Mouse (Mus musculus): Measurements from ENCODE around the gene Zbtb7b. TPM values are rescaled to one million over a fixed set of nuclear protein-coding genes. Genes with fewer than 3 reads are reported as not detected.
A peak's percentile ranks its signal among the peaks of the same experiment; 100 is the strongest.

The Zbtb7b gene
- polyA plus RNA-seq (2015; fragmentation: Nextera tagmentation; extraction: Ambion mirVana) = 0.51 and 0.77 TPM in 2 replicates

- Histone ChIP-seq H3K36me3 (ENCODE audit: control insufficient read depth, insufficient read depth) (no peaks in the 10 kb centered on the region), H3K27ac (ENCODE audit: low read length) (peak within 1 kb of the TSS; percentile 29), H3K4me1 (replicated peaks; ENCODE audit: control insufficient read depth, insufficient read depth, low read length) (peaks cover 55% of the 10 kb centered on the region), H3K9me3 (ENCODE audit: control insufficient read depth, low read length) (no peaks in the 10 kb centered on the region), H3K9ac (replicated peaks; ENCODE audit: low read depth, low read length) (peak within 1 kb of the TSS; percentile 47), H3K4me2 (ENCODE audit: low read length) (peak within 1 kb of the TSS; percentile 71), H3K27me3 (replicated peaks; ENCODE audit: control insufficient read depth, insufficient read depth, low read length) (peaks cover 13% of the 10 kb centered on the region), H3K4me3 (replicated peaks; ENCODE audit: low read length) (peak within 1 kb of the TSS; percentile 40)
- under 1% methylated on average over 38 of the region's 42 CpGs for WGBS
- ATAC-seq = peak; percentile 54
Measured at GRCm38 (mm10) chr3:89394006-89394893, at the start of gene Zbtb7b. Zbtb7b (minus strand) TSS chr3:89394776.

GRCm38 (mm10) chr3:89440691-89441090 lies 46.1 kb upstream of the Zbtb7b start:
- Histone ChIP-seq H3K27ac (ENCODE audit: low read length) (no peak overlapping the region), H3K4me2 (ENCODE audit: low read length) (no peak overlapping the region), H3K9ac (replicated peaks; ENCODE audit: low read depth, low read length) (no peak overlapping the region), H3K27me3 (replicated peaks; ENCODE audit: control insufficient read depth, insufficient read depth, low read length) (no peaks in the 10 kb centered on the region), H3K4me3 (replicated peaks; ENCODE audit: low read length) (no peak overlapping the region), H3K9me3 (ENCODE audit: control insufficient read depth, low read length) (no peaks in the 10 kb centered on the region), H3K4me1 (replicated peaks; ENCODE audit: control insufficient read depth, insufficient read depth, low read length) (peaks cover 6% of the 10 kb centered on the region), H3K36me3 (ENCODE audit: control insufficient read depth, insufficient read depth) (no peaks in the 10 kb centered on the region)
- 90% methylated on average over 2 of the region's 2 CpGs for WGBS
- no peak for ATAC-seq

- ATAC-seq = peak; percentile 52; the same call in 1 of the 2 replicates
- Histone ChIP-seq H3K4me2 (ENCODE audit: low read length) (peak overlapping the region; percentile 46), H3K36me3 (ENCODE audit: control insufficient read depth, insufficient read depth) (0 out of 2 replicates have a peak, but pooled peaks cover 11% of the 10 kb centered on the region), H3K4me3 (replicated peaks; ENCODE audit: low read length) (peak overlapping the region; percentile 35), H3K27me3 (replicated peaks; ENCODE audit: control insufficient read depth, insufficient read depth, low read length) (no peaks in the 10 kb centered on the region), H3K27ac (ENCODE audit: low read length) (no peak overlapping the region), H3K9ac (replicated peaks; ENCODE audit: low read depth, low read length) (no peak overlapping the region), H3K4me1 (replicated peaks; ENCODE audit: control insufficient read depth, insufficient read depth, low read length) (peaks cover 9% of the 10 kb centered on the region), H3K9me3 (ENCODE audit: control insufficient read depth, low read length) (no peaks in the 10 kb centered on the region)
- WGBS = 15% methylated on average over 5 of the region's 5 CpGs
Measured at GRCm38 (mm10) chr3:89437269-89437668, 42.7 kb upstream of the Zbtb7b start.

GRCm38 (mm10) chr3:89436176-89437113 lies 41.9 kb upstream of the Zbtb7b start, which contains the start of gene Pbxip1:
Pbxip1 (plus strand) TSS chr3:89436706.
- Histone ChIP-seq H3K27me3 (replicated peaks; ENCODE audit: control insufficient read depth, insufficient read depth, low read length) (no peaks in the 10 kb centered on the region), H3K27ac (ENCODE audit: low read length) (no peak within 1 kb of the TSS)

GRCm38 (mm10) chr3:89435041-89435440 lies 40.5 kb upstream of the Zbtb7b start:
- no peak for ATAC-seq
- Histone ChIP-seq H3K4me2 (ENCODE audit: low read length) (no peak overlapping the region), H3K27ac (ENCODE audit: low read length) (no peak overlapping the region), H3K4me3 (replicated peaks; ENCODE audit: low read length) (no peak overlapping the region), H3K27me3 (replicated peaks; ENCODE audit: control insufficient read depth, insufficient read depth, low read length) (no peaks in the 10 kb centered on the region), H3K4me1 (replicated peaks; ENCODE audit: control insufficient read depth, insufficient read depth, low read length) (peaks cover 24% of the 10 kb centered on the region), H3K36me3 (ENCODE audit: control insufficient read depth, insufficient read depth) (0 out of 2 replicates have a peak, but pooled peaks cover 11% of the 10 kb centered on the region), H3K9me3 (ENCODE audit: control insufficient read depth, low read length) (no peaks in the 10 kb centered on the region), H3K9ac (replicated peaks; ENCODE audit: low read depth, low read length) (no peak overlapping the region)
- WGBS = 40% methylated on average over 7 of the region's 7 CpGs

More at GRCm38 (mm10) chr3:89436176-89437113, 41.9 kb upstream of the Zbtb7b start, which contains the start of gene Pbxip1:
- ATAC-seq = peak; percentile 26
- H3K9ac ChIP-seq (replicated peaks; ENCODE audit: low read depth, low read length) = no peak within 1 kb of the TSS
- 3% methylated on average over 15 of the region's 16 CpGs for WGBS
- 0 out of 2 replicates have a peak, but pooled peaks cover 11% of the 10 kb centered on the region for H3K36me3 ChIP-seq (ENCODE audit: control insufficient read depth, insufficient read depth)
- peaks cover 16% of the 10 kb centered on the region for H3K4me1 ChIP-seq (replicated peaks; ENCODE audit: control insufficient read depth, insufficient read depth, low read length)
- H3K4me2 ChIP-seq (ENCODE audit: low read length) = peak within 1 kb of the TSS; percentile 46
- peak within 1 kb of the TSS; percentile 35 for H3K4me3 ChIP-seq (replicated peaks; ENCODE audit: low read length)
- no peaks in the 10 kb centered on the region for H3K9me3 ChIP-seq (ENCODE audit: control insufficient read depth, low read length)

- Histone ChIP-seq H3K4me2 (ENCODE audit: low read length) (no peak overlapping the region), H3K4me1 (replicated peaks; ENCODE audit: control insufficient read depth, insufficient read depth, low read length) (peaks cover 24% of the 10 kb centered on the region), H3K4me3 (replicated peaks; ENCODE audit: low read length) (no peak overlapping the region), H3K36me3 (ENCODE audit: control insufficient read depth, insufficient read depth) (0 out of 2 replicates have a peak, but pooled peaks cover 11% of the 10 kb centered on the region), H3K9me3 (ENCODE audit: control insufficient read depth, low read length) (no peaks in the 10 kb centered on the region), H3K27me3 (replicated peaks; ENCODE audit: control insufficient read depth, insufficient read depth, low read length) (no peaks in the 10 kb centered on the region), H3K9ac (replicated peaks; ENCODE audit: low read depth, low read length) (no peak overlapping the region), H3K27ac (ENCODE audit: low read length) (no peak overlapping the region)
- no peak for ATAC-seq
- 72% methylated on average over 11 of the region's 11 CpGs for WGBS
Measured at GRCm38 (mm10) chr3:89434532-89434931, 40.0 kb upstream of the Zbtb7b start.

GRCm38 (mm10) chr3:89432606-89433005 lies 38.0 kb upstream of the Zbtb7b start:
- no peak for ATAC-seq
- H3K9ac ChIP-seq (replicated peaks; ENCODE audit: low read depth, low read length) = no peak overlapping the region
- H3K36me3 ChIP-seq (ENCODE audit: control insufficient read depth, insufficient read depth) = 0 out of 2 replicates have a peak, but pooled peaks cover 11% of the 10 kb centered on the region
- no peaks in the 10 kb centered on the region for H3K27me3 ChIP-seq (replicated peaks; ENCODE audit: control insufficient read depth, insufficient read depth, low read length)
- peaks cover 24% of the 10 kb centered on the region for H3K4me1 ChIP-seq (replicated peaks; ENCODE audit: control insufficient read depth, insufficient read depth, low read length)
- 89% methylated on average over 8 of the region's 8 CpGs for WGBS
- H3K4me3 ChIP-seq (replicated peaks; ENCODE audit: low read length) = no peak overlapping the region
- no peak overlapping the region for H3K27ac ChIP-seq (ENCODE audit: low read length)
- H3K9me3 ChIP-seq (ENCODE audit: control insufficient read depth, low read length) = no peaks in the 10 kb centered on the region
- H3K4me2 ChIP-seq (ENCODE audit: low read length) = no peak overlapping the region

GRCm38 (mm10) chr3:89430171-89431159 lies 35.9 kb upstream of the Zbtb7b start, which contains the start of gene Pygo2:
Pygo2 (plus strand) TSS chr3:89430214.
- peak; percentile 99 for ATAC-seq

More at GRCm38 (mm10) chr3:89430171-89431159, 35.9 kb upstream of the Zbtb7b start, which contains the start of gene Pygo2:
- peak within 1 kb of the TSS; percentile 86 for H3K27ac ChIP-seq (ENCODE audit: low read length)
- H3K36me3 ChIP-seq (ENCODE audit: control insufficient read depth, insufficient read depth) = 0 out of 2 replicates have a peak, but pooled peaks cover 11% of the 10 kb centered on the region
- peak within 1 kb of the TSS; percentile 66 for H3K4me2 ChIP-seq (ENCODE audit: low read length)
- H3K27me3 ChIP-seq (replicated peaks; ENCODE audit: control insufficient read depth, insufficient read depth, low read length) = no peaks in the 10 kb centered on the region
- H3K9ac ChIP-seq (replicated peaks; ENCODE audit: low read depth, low read length) = peak within 1 kb of the TSS; percentile 94
- WGBS = 2% methylated on average over 68 of the region's 68 CpGs
- H3K4me3 ChIP-seq (replicated peaks; ENCODE audit: low read length) = peak within 1 kb of the TSS; percentile 74
- no peaks in the 10 kb centered on the region for H3K9me3 ChIP-seq (ENCODE audit: control insufficient read depth, low read length)
- H3K4me1 ChIP-seq (replicated peaks; ENCODE audit: control insufficient read depth, insufficient read depth, low read length) = peaks cover 18% of the 10 kb centered on the region

Data from forebrain, embryonic 16.5 days (tissue).